Mouse (Mus musculus) thymus, postnatal 0 days (tissue): ENCODE results near the gene Dhx32. TPM values are rescaled to one million over a fixed set of nuclear protein-coding genes. Genes with fewer than 3 reads are reported as not detected.
"Not testable (repeated sequence)": the region's sequence is repeated elsewhere in the genome, so short reads cannot be mapped to it uniquely, and the experiment has no call there.

Experiments used
- DNase-seq: peaks from one replicate; pipeline ENCODE4 v3.0.0-alpha.2; 2015; ENCODE audit warnings: low spot score
- polyA plus RNA-seq: library from polyadenylated mRNA; unstranded; fragments of >200 nt; fragmentation: Nextera tagmentation; extraction: Ambion mirVana; gene quantifications from 2 replicates; pipeline ENCODE4 v1.2.1, GENCODE M21; 2015

The Dhx32 gene
- polyA plus RNA-seq, 1 experiment from 2014 or later, result 23.7 TPM

DNA sequence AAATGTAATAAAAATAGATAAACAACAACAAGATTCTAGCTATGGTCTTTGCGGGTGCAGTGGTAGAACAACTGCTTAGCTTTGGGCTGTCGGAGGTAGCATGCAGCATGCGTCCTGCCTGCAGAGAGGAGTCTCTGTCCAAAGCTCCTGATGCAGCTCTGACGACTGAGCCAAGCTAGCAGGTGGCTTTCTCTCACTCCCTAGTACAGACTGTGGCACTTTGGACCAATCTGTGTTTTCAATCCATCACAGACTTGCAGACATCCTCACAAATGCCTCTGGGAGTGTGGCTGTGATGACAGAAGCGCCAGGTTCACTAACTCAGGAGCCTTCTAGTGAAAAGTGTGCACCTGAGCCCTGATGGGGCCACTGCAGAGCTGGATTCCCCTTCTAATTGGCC lies 53.2 kb downstream of the Dhx32 start:
- DNase-seq, result no peak

DNA sequence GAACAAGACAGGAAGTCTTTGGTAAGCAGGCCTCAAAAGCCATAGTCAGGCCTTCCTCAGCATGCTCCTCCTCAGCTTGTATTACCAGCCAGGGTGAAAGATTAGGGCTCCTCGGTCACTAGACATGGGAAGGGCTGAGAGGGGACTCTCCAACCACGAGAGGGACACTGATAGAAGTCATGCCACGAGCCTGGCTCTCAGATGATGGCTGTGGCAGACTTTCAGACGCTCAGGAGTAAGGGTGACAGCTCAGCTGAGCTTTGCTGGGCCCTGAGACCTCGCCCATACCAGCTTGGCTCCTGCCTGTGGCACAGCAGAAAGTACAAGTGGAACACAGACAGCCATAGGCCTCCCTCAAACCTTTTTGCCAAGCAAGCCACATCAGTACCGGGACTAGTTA lies 55.5 kb downstream of the Dhx32 start:
- DNase-seq, result no peak

DNA sequence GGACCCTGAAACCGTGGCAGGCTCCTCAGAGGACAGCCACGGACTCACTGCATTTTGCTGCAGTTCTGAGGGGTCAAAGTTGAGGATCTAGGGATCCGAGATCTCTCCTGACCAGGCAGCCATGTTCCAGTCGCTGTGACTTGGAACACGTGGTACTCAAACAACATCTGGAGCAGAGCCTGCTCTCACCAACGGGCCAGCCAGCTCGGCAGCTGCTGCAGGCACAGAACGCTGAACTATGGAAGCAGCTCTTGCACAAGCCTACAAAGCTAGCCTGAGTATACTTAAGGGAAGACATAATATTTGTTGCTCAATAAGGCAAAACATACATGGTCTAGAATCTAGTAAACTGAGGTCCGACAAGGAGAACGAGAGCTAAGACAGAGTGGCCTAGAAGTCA lies 57.0 kb downstream of the Dhx32 start:
- DNase-seq, result no peak

DNA sequence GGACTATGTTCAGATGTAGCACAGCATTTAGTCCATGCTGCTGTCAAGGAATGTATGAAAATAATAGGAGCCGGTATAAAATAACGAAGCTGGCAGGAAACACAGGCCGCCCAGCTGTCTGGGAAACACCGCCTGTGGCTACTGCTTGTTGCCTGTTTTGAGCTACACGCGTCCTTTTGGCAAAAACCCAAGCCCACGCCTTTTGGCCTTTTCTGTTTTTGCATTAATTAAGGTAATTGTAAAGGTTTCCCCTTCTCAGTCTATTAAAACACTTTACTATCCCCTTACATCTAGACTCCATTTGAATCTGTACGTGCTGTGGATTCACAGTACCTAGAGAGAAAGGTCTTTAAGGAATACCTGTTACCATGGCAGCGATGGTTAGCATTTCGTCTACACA lies 57.7 kb downstream of the Dhx32 start:
- DNase-seq, result no peak

DNA sequence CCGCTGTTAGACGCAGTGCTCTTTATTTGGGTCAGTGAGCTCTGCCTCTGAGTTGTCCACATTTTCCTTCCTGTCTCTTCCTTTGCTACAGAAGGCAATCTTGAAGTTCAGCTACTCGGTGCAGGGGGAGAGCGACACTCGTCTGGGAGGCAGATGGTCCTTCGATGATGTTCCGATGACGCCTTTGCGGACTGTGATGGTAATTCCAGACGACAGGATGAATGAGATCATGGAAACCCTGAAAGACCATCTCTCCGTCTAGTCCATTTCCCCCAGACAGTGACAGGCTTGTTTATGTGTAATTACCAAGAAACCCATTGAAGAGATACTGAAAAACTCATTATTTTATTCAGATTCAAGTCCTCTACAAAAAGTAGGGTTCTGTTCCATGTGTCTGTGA lies 61.9 kb downstream of the Dhx32 start:
- no peak for DNase-seq

DNA sequence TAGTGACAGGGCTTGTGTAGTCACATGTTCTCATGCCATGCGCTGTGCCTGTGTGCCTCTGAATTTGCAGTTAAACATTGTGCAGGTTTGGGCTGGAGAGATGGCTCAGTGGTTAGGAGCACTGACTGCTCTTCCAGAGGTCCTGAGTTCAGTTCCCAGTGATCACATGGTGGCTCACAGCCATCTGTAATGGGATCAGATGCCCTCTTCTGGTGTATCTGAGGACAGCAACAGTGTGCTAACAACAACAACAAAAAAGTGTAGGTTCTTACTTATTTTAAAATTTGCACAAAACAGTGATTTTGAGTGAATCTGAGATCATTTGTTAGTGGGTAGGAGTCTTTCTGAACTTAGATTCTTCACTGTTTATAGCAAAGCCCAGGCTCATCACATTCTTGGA lies 63.9 kb downstream of the Dhx32 start:
- no peak for DNase-seq

DNA sequence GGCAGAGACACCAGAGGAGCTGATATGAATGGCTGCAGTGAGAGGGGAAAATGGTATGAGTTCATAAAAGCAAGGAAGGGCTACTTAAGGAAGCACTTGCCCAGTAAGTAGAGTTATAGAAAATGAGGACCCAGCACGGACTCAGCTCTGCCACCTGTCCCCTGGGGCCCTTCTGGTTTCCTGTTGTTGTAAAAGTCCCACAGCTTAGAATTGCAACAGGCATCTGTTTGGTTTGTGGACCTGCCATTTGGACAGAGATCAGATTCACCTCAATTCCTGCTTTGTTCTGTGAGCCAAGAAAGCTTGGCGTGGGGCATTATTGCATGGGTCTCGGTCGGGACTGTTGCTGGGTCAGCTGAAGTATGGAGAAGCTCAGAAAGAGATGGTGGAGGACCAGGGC lies 67.1 kb downstream of the Dhx32 start:
- no peak for DNase-seq

DNA sequence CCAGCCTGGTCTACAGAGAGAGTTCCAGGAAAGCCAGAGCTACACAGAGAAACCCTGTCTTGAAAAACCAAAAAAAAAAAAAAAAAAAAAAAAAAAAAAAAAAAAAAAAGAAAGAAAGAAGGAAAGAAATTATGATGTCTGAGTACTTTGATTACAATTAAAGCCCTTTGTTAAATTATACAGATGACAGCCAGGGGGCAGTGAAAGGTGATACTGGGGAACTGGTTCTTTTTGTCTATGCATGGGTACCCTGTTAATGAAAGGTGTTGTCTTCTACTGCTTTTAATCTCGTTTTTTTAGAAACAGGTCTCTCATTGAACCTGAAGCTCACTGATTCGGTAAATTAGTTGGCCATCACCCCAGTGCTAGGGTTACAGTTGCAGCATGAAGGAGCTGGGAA lies 75.2 kb downstream of the Dhx32 start:
- peak; percentile 4 for DNase-seq

DNA sequence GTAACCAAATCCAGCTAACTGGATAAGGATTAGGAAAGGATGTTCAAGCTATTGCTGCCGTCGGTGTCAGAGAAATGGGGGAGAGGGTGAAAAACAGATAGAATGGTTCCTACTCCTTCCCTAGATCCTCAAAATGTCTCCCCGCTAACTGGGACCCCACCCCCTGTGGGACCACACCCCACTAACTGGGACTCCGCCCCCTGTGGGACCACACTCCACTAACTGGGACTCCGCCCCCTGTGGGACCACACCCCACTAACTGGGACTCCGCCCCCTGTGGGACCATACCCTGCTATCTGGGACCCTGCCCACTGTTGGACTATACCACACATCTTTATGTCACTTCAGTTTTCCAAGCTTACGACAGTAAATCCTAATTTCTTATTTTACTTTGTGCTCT lies 78.6 kb downstream of the Dhx32 start:
- DNase-seq, result no peak

DNA sequence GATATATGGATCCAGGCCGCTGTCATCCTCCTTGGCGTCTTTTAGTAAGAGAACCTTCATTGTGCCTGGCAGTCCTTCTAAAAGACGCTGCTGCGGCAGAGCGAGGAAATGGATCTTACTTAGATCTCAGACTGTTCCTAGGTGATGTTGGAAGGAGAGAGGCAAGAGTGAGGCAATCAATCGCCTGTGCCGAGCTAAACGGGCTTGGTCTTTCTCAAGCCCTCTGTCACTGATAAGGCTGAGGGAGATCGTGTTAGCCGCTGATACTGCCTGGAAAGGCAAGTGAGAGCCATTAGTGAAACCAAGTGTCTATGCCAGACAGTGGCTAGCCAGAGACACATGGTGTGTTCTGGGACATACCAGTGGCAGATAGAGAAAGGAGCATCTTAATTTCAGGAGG lies 80.2 kb downstream of the Dhx32 start:
- DNase-seq, result no peak

DNA sequence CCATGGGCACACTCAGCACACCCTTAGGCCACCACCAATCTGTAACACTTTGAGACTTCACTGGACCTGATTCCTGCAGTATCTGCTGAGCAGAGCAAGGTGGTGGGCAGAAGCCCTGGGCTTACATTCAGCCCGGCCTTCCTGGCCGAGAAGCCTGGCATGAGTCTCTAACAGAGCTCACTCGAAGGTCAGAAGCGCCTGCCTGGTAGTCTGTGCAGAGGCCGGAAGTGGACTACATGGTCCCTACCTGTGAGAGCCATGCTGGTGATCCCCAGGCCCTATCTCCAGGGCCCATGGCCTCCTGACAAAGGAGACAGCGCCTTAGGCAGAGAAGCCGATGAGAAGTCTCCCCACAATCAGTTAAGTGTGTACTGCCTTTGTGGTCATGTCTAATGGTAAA lies 81.2 kb downstream of the Dhx32 start:
- no peak for DNase-seq

DNA sequence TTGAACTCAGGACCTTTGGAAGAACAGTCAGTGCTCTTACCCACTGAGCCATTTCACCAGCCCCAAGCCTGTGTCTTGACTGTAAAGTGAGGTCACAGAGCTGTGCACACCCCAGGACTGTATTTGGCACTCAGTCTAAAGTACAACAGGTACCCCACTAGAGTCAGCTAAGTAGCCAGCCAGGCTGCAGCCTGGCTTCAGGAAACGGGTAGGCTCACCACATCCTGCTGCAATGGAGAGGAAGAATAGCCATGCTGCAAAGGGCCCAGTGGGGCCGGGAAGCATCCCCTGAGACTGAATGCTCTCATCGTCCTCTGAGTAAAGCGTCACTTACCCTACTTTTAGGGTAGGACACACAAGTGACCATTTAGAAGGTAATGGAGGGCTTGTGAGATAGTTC lies 82.6 kb downstream of the Dhx32 start:
- DNase-seq, result no peak

DNA sequence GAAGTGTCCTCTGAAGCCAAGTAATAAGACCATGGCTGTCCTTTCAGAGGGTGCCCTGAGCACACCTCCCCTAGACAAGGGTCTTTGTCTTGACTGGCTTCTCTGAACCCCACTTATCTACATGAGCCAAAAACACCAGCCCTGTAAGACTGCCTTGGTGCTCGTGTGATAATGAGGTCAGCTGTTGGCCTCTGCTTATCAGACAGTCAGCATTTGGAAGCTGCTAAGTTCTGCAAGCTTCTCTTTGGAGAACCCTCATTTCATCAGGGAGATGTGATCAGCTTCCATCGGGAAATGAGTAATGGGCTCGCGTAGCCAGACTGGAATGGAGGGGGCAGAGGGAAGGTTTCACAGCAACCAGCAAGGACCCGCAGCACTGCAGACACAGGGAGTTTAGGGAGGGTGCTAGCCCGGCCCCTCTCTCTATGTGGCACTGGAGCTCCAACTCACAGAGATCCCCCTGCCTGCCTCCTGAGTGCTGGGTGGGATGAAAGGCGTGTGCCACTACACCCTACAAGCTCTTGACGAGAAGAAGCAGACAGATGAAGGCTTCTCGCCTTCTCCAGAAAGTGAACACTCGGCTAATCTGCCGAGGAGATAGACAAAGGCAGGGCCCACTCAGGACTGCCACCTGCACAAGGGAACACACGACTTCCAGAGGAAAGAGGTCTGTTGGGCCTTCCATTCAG lies 84.4 kb downstream of the Dhx32 start:
- DNase-seq, result no peak

DNA sequence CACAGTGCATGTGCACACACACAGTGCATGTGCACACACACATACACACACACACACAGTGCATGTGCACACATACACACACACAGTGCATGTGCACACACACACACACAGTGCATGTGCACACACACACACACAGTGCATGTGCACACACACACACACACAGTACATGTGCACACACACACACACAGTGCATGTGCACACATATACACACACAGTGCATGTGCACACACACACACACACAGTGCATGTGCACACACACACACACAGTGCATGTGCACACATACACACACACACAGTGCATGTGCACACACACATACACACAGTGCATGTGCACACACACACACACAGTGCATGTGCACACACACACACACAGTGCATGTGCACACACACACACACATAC lies 96.9 kb downstream of the Dhx32 start:
- DNase-seq, result not testable (repeated sequence)

DNA sequence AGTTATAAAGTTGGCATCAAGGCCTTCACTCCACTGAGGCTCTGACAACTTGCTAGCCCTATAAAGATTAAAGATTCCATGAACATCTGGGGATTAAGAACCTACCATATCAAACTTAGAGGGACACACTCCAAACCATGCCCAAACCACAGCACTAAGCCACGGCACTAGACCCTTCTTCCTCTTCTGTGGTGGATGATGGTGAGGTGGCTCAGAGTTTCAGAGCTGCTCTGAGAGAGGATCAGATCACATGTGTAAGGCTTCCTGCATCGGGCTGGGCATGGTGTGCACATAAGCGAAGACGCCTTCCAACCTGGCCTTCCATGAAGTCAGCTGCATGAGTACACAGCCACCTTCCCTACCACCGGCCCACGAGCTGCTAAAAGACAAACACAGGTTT lies 97.8 kb downstream of the Dhx32 start:
- DNase-seq, result no peak

DNA sequence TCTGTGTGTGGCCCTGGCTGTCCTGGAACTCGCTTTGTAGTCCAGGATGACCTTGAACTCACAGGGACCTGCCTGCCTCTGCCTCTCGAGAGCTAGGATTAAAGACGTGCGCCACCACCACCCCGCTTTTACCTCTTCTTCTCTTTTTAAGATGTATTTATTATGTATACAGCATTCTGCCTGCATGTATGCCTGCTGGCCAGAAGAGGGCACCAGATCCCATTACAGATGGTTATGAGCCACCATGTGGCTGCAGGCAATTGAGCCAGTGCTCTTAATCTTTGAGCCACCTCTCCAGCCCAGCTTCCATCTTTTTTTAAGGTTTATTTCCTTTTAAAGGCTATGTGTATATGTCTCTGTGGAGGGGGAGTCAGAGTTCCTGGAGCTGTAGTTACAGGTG lies 98.4 kb downstream of the Dhx32 start:
- peak; percentile 9 for DNase-seq

DNA sequence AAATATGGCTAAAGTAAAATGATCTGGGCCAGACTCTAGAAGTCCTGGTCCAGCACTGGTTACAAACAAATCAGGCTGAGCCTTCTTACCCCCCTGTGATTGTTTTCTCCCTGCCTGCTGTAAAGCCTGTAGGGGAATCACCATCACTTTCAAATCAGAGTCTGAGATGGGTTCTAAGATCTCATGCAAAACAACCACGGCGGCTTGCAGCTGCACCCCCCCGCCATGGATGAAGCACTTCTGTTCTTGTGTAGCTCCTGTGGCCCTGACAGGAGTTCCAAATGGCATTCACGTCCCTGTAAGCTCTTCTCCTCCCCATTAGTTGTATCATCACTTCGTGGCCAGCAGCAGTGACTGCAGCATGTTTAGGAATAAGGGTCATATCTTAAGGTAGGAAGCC lies 98.9 kb downstream of the Dhx32 start:
- DNase-seq, result no peak

DNA sequence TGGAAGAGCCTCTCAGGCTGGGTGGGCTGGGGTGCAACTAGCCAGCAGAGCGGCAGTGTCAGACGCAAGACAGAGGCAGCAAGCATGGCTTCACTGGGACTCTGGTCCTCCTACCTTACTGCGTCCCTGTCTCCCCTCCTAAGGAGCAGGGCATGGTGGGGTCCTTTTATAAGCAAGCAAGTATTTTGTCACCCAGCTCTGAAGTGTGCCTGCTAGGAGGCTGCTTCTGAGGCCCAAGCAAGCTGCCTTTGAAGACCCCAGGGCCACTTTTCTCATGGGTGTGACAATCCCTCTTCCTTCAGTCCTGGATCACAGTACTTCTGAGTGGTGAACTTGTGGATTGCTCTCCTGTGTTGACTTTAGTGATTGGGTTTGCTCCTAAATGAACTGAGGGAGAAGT lies 102.6 kb downstream of the Dhx32 start, which contains the start of gene Mmp21:
Gene Mmp21 (minus strand): TSS at position 101 of the 400 bp plus-strand sequence.
- DNase-seq, result no peak

DNA sequence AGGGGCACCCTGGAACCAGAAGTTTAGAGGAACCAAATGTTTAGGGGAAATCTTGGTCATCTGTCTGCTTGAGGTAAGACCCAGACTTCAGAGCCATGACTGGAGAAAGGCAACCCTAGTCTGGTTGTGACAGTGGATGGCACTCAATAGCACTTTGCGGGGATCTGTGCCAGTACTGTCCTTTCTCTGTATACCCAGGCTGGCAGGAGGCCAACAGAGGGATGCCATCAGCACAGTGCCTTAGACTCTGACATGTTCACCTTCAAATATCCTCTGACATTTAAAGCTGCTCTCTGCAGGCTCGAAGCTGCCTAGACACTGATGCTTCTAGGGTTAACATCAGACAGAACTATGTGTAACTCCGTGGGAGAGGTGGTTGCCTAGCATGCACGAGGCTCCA lies 103.1 kb downstream of the Dhx32 start:
- DNase-seq, result no peak

DNA sequence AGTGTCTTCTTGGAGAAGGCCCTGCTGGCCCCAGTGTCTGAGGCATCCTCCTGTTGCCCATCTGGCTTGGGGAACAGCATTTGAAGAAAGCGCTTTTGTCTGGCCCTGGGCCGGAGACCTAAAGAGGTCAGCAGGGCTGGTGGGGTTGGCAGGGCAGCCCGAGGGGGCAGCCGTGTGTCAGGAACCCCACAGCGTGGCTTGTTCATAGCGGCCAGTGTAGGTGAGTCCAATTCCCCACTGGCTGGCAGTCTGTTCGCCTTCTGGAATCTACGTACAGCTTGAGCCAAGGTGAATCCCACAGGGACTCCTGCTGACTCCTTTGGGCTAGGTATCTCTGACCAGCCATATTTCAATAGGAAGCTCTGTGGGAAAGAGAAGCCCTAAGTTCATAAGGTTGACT lies 103.8 kb downstream of the Dhx32 start:
- no peak for DNase-seq

DNA sequence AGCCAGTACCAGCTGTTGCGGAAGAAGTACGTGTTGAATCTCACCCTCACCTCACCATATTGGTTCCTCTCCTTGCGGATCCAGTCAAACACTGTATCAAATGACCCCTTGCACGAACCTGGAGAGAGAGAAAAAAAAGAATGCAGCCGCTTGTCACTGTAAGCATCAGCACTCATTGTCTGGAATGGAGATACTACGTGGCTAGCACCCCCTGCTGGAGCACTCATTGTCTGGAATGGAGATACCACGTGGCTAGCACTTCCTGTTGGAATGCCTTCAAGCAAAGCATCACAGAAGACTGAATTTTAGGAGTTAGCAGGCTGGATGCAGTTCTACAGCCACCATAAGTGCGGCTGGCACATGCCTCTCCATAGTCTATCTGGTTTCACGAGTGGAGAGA lies 106.5 kb downstream of the Dhx32 start:
- DNase-seq, result peak; percentile 12
